Mouse (Mus musculus) effector memory CD4-positive, alpha-beta T cell, adult 7 months (primary cell): ENCODE measurements around the gene Casr. TPM values are rescaled to one million over a fixed set of nuclear protein-coding genes. Genes with fewer than 3 reads are reported as not detected.

Experiments used
- polyA plus RNA-seq: library from polyadenylated mRNA; unstranded; fragments of 100-300 nt; shearing (Covaris generic); gene quantifications from one replicate; pipeline ENCODE4 v1.2.1, GENCODE M21; 2017

Gene Casr
- polyA plus RNA-seq, result 0.13 TPM

DNA sequence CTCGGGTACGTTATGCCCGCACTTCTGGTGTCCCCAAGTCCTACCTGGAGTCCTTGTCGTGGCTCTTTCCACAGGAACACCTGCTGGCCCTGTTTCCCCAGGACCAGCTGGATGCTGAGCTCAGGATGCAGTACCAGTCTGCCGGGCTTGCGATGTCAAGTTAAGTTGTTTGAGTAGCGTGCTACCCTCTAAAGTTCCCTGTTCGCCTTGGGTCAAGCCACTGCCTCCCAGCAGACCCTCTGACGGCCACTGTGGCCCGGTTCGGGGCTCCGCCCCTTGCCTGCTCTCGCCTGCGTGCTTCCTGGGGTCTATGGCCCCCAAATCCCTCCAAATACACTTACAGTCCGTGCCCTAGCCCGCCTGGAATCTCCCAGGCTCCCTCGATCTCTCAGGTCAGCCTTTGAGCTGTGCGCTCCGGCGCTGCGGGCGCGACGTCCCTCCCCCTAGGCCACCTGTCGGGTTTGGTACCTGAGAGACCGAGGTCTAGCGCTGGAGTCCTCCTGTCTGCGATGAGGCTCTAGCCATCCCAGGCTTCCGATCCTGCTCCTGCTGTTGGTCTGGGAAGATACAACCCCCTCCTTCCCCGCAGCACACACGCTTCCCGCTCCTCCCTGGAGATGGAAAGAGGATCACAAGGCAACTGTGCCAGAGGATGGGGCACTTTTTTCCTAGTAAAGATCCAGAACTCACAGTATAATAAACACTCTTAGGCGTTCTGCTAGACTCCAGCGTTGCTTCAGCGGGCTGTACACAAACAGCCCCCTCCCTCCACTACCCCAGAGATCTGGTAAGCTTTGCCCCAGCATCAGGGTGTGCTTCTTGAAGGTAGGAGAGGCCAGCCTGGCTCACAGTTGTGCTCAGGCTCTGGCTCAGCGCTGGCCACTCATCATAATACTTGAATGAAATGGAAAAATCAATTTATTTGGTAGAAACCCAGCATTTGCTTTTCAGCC lies at the start of gene Casr:
Casr (minus strand) TSS at position 756 of the 953 bp plus-strand sequence.

DNA sequence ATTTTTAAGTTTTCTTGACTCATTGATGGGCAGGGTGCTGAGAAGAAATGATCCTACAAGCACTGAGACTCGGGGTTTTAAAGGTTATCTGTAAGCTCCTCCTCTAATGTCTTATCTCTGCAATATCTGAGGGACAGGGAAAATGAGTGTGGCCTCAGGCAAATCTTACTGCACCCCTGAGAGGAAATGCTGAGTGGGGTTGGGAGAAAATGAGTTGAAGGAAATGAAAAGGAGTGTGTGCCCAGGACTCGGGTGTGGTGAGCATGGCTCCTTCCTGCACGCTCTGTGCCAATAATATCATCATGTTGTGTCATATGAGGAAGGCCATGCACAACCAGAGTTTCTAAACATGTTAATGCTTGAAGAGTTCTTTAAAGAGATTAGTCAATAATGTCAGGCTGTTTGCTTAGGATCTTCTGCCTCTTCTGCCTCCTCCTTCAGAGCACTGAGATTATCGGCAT lies 106.6 kb downstream of the Casr start, which contains the start of gene Stfa3:
Stfa3 (minus strand) TSS at position 51 of the 461 bp plus-strand sequence.

Other genes with a start within 250 kb of the Casr start
- not detected for gene BC117090, start 227.8 kb downstream of the Casr start, polyA plus RNA-seq
- not detected for gene BC100530, start 194.4 kb downstream of the Casr start, polyA plus RNA-seq
- not detected for gene Stfa2, start 153.7 kb downstream of the Casr start, polyA plus RNA-seq
- gene Stfa3, start 106.7 kb downstream of the Casr start, polyA plus RNA-seq, result not detected
- 8.4 TPM for gene Cd86, start 103.9 kb upstream of the Casr start, polyA plus RNA-seq
- 11.6 TPM for gene Ildr1, start 131.8 kb upstream of the Casr start, polyA plus RNA-seq
- 19.9 TPM for gene Slc15a2, start 222.8 kb upstream of the Casr start, polyA plus RNA-seq